Mouse (Mus musculus): ENCODE measurements around the gene Pola2. TPM values are rescaled to one million over a fixed set of nuclear protein-coding genes. Genes with fewer than 3 reads are reported as not detected.

Pola2 gene
- total and polyA plus RNA-seq, 3 experiments, result 77.3 to 126 (median 99.4) TPM

DNA sequence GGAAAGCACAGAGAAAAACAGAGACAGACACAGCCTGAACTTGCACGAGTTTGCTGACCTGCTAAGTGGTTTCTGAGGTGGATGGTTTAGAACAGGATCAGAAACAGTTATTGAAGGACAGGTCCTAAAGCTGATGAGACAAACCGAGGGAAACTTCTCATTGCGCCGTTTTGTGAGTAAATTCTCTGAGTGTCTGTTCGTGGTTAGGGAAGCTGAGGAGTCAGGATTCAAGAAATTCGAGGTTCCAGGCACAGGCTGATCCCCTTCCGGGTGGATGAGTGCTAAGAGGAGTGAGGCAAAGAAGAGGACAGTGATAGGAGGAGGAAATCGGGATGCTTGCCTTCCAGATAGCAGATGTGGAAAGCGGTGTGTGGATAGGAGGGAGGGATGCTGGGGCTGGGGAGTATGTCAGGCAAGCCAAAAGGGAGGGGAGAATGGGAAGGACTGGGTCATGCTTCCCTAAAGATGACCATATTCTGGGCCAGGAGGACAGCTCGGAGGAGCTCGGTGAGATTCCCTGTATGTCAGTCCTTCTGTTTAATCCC lies 38.6 kb downstream of the Pola2 start:
- no peak for TF ChIP-seq USF2 (IDR thresholded peaks at IDR 0.05; ENCODE audit: borderline replicate concordance in 1 of 2, insufficient read depth in 1 of 2, low read depth in 1 of 2, low read length in 2 of 2)
- no peak for TF ChIP-seq MAZ (IDR thresholded peaks at IDR 0.05; ENCODE audit: low read depth, low read length)
- TF ChIP-seq ELF1 (IDR thresholded peaks at IDR 0.05; ENCODE audit: low read depth, low read length), result no peak
- no peak for TF ChIP-seq NELFE (IDR thresholded peaks at IDR 0.05; ENCODE audit: low read depth, low read length)
- no peak for TF ChIP-seq MEF2A (IDR thresholded peaks at IDR 0.05; ENCODE audit: extremely low read depth, insufficient replicate concordance, low read depth, low read length, poor library complexity, severe bottlenecking)
- no peak for TF ChIP-seq UBTF (IDR thresholded peaks at IDR 0.05; ENCODE audit: borderline replicate concordance, insufficient read depth, low read depth, low read length)
- no peak for TF ChIP-seq ZKSCAN1 (IDR thresholded peaks at IDR 0.05; ENCODE audit: low read depth, low read length)
- no peak for TF ChIP-seq SMC3 (IDR thresholded peaks at IDR 0.05; ENCODE audit: low read depth, low read length)
- TF ChIP-seq ETS1 (IDR thresholded peaks at IDR 0.05; ENCODE audit: low read depth, low read length), result no peak
- TF ChIP-seq KAT2A (conservative IDR thresholded peaks at IDR 0.05; ENCODE audit: low read depth, low read length), result no peak
- no peak for TF ChIP-seq POLR2AphosphoS2 (IDR thresholded peaks at IDR 0.05; ENCODE audit: low read length)
- Histone ChIP-seq H3K9me3 (replicated peaks; ENCODE audit: insufficient read depth, low read length) (no peaks in the 10 kb centered on the region), H3K4me1 (ENCODE audit: control insufficient read depth in 1 of 2, insufficient read depth in 2 of 2, low read length in 2 of 2) (peaks cover 12 to 16% of the 10 kb centered on the region in 2 experiments), H3K27ac (ENCODE audit: control insufficient read depth, low read depth, low read length) (no peak overlapping the region), H3K4me3 (ENCODE audit: control insufficient read depth in 1 of 2, insufficient read depth in 1 of 2, low read depth in 2 of 2, low read length in 2 of 2) (peak overlapping the region; percentile 25 to 37), H3K36me3 (ENCODE audit: control insufficient read depth in 1 of 2, insufficient read depth in 2 of 2, low read length in 2 of 2) (peaks cover 0 to 12% of the 10 kb centered on the region in 2 experiments; a peak in 2 of 4 replicates), H3K79me2 (ENCODE audit: control insufficient read depth, insufficient read depth, low read length, poor library complexity) (no peaks in the 10 kb centered on the region), H3K27me3 (ENCODE audit: control insufficient read depth in 1 of 2, insufficient read depth in 2 of 2, low read length in 2 of 2) (no peaks in the 10 kb centered on the region), H3K9ac (ENCODE audit: control insufficient read depth, low read depth, low read length, poor library complexity, severe bottlenecking) (no peak overlapping the region; the same call in 1 of the 2 replicates)
- DNase-seq (ENCODE audit: low read depth, low spot score), result peak; percentile 21

- peak within 1 kb of the TSS; percentile 57 to 68 for H3K4me3 ChIP-seq (ENCODE audit: control insufficient read depth in 1 of 2, insufficient read depth in 1 of 2, low read depth in 2 of 2, low read length in 2 of 2)
- peak within 1 kb of the TSS; percentile 52 for H3K9ac ChIP-seq (ENCODE audit: control insufficient read depth, low read depth, low read length, poor library complexity, severe bottlenecking)
- peaks cover 0 to 12% of the 10 kb centered on the region in 2 experiments; a peak in 2 of 4 replicates for H3K36me3 ChIP-seq (ENCODE audit: control insufficient read depth in 1 of 2, insufficient read depth in 2 of 2, low read length in 2 of 2)
- peaks cover 12 to 16% of the 10 kb centered on the region in 2 experiments for H3K4me1 ChIP-seq (ENCODE audit: control insufficient read depth in 1 of 2, insufficient read depth in 2 of 2, low read length in 2 of 2)
- H3K9me3 ChIP-seq (replicated peaks; ENCODE audit: insufficient read depth, low read length), result no peaks in the 10 kb centered on the region
- H3K79me2 ChIP-seq (ENCODE audit: control insufficient read depth, insufficient read depth, low read length, poor library complexity), result no peaks in the 10 kb centered on the region
- H3K27ac ChIP-seq (ENCODE audit: control insufficient read depth, low read depth, low read length), result peak within 1 kb of the TSS; percentile 6; the same call in 1 of the 2 replicates
- DNase-seq (ENCODE audit: low read depth, low spot score), result peak; percentile 97
- H3K27me3 ChIP-seq (ENCODE audit: control insufficient read depth in 1 of 2, insufficient read depth in 2 of 2, low read length in 2 of 2), result no peaks in the 10 kb centered on the region
- TF ChIP-seq RCOR1 (IDR thresholded peaks at IDR 0.05; ENCODE audit: low read depth, low read length) (no peak), MXI1 (IDR thresholded peaks at IDR 0.05; ENCODE audit: low read depth, low read length) (0 out of 2 replicates have a peak, but pooled peaks have one; percentile 23), E2F4 (IDR thresholded peaks at IDR 0.05; ENCODE audit: borderline replicate concordance, low read depth, low read length) (no peak), NELFE (IDR thresholded peaks at IDR 0.05; ENCODE audit: low read depth, low read length) (peak; percentile 47; the same call in 1 of the 2 replicates), EP300 (IDR thresholded peaks at IDR 0.05; ENCODE audit: low read depth in 1 of 2, low read length in 2 of 2) (no peak), HCFC1 (IDR thresholded peaks at IDR 0.05; ENCODE audit: low read depth, low read length) (no peak), CHD1 (IDR thresholded peaks at IDR 0.05; ENCODE audit: low read depth, low read length) (no peak), ZKSCAN1 (IDR thresholded peaks at IDR 0.05; ENCODE audit: low read depth, low read length) (no peak), TAL1 (IDR thresholded peaks at IDR 0.05; ENCODE audit: low read length) (no peak), ETS1 (IDR thresholded peaks at IDR 0.05; ENCODE audit: low read depth, low read length) (no peak), SIN3A (IDR thresholded peaks at IDR 0.05; ENCODE audit: low read length) (0 out of 2 replicates have a peak, but pooled peaks have one; percentile 18), ELF1 (IDR thresholded peaks at IDR 0.05; ENCODE audit: low read depth, low read length) (no peak), POLR2A (IDR thresholded peaks at IDR 0.05; ENCODE audit: control insufficient read depth in 1 of 2, insufficient read depth in 1 of 2, low read depth in 1 of 2, low read length in 2 of 2, poor library complexity in 1 of 2) (peak in 1 of 2 experiments; percentile 57; a peak in 1 of 4 replicates), CTCF (IDR thresholded peaks at IDR 0.05 in 2 of 3, conservative IDR thresholded peaks at IDR 0.05 in 1 of 3; ENCODE audit: control insufficient read depth in 1 of 3, insufficient read depth in 1 of 3, low read depth in 2 of 3, low read length in 3 of 3, poor library complexity in 1 of 3, severe bottlenecking in 1 of 3) (no peak), GATA1 (IDR thresholded peaks at IDR 0.05; ENCODE audit: low read depth, low read length) (no peak), MYB (IDR thresholded peaks at IDR 0.05; ENCODE audit: low read depth, low read length) (no peak), BHLHE40 (IDR thresholded peaks at IDR 0.05; ENCODE audit: borderline replicate concordance, low read depth, low read length) (no peak), USF2 (IDR thresholded peaks at IDR 0.05; ENCODE audit: borderline replicate concordance in 1 of 2, insufficient read depth in 1 of 2, low read depth in 1 of 2, low read length in 2 of 2) (no peak), GABPA (IDR thresholded peaks at IDR 0.05; ENCODE audit: low read depth, low read length) (no peak), POLR2AphosphoS5 (IDR thresholded peaks at IDR 0.05; ENCODE audit: borderline replicate concordance, low read depth, low read length) (no peak), ZNF384 (IDR thresholded peaks at IDR 0.05; ENCODE audit: low read depth, low read length) (no peak), MAX (IDR thresholded peaks at IDR 0.05; ENCODE audit: low read length) (no peak), TBP (IDR thresholded peaks at IDR 0.05; ENCODE audit: low read depth, low read length) (0 out of 2 replicates have a peak, but pooled peaks have one; percentile 22), ZMIZ1 (IDR thresholded peaks at IDR 0.05; ENCODE audit: low read depth, low read length) (0 out of 2 replicates have a peak, but pooled peaks have one; percentile 53)
These were observed 39.3 kb downstream of the Pola2 start, which contains the start of gene Cdc42ep2 for GRCm38 (mm10) chr19:5924713-5925093. Gene Cdc42ep2 (minus strand): TSS chr19:5924816.
